Mouse (Mus musculus) spleen, adult 2 months (tissue): Measurements from ENCODE around the gene Pde4d.

Source experiments
- CTCF ChIP-seq: fragments of 200-500 bp; IDR thresholded peaks from 2 replicates; pipeline ENCODE4 v1.5.1; 2011; ENCODE audit warnings: mild to moderate bottlenecking, inconsistent platforms; ENCODE audit not compliant: insufficient read depth, insufficient read length, insufficient replicate concordance; ENCODE audit errors: extremely low read depth
- POLR2A ChIP-seq: fragments of 200-500 bp; IDR thresholded peaks from 2 replicates; pipeline ENCODE4 v1.6.1; 2011; ENCODE audit warnings: low read depth, low read length, inconsistent platforms

- TF ChIP-seq CTCF = no peak
- no peak for TF ChIP-seq POLR2A
Observed at GRCm38 (mm10) chr13:109260796-109261516, 811.2 kb downstream of the Pde4d start.
